Mouse (Mus musculus) heart, embryonic 16.5 days (tissue): ENCODE measurements around the gene Bak1. TPM values are rescaled to one million over a fixed set of nuclear protein-coding genes. Genes with fewer than 3 reads are reported as not detected.

Source experiments
- ATAC-seq: fragments of 200-750 bp; cut with Nextera tagmentation; replicated peaks from 2 replicates; pipeline ENCODE4 v1.8.0; 2017; ENCODE audit warnings: moderate number of reproducible peaks; ENCODE audit not compliant: insufficient read depth, low FRiP score; ENCODE audit errors: extremely low read depth
- H3K27ac ChIP-seq: fragments of 300-500 bp; sonication (generic); 2 replicates; pipeline ENCODE4 v1.5.1; 2014; ENCODE audit warnings: mild to moderate bottlenecking, low read length, control low read depth, moderate library complexity
- H3K27me3 ChIP-seq: fragments of 300-500 bp; sonication (generic); 2 replicates; pipeline ENCODE4 v1.6.1; 2014; ENCODE audit warnings: low read length, mixed read lengths; ENCODE audit not compliant: control insufficient read depth, insufficient read depth
- H3K36me3 ChIP-seq: fragments of 300-500 bp; sonication (generic); 2 replicates; pipeline ENCODE4 v1.6.1; 2014; ENCODE audit not compliant: control insufficient read depth, insufficient read depth
- H3K4me1 ChIP-seq: fragments of 300-500 bp; sonication (generic); 2 replicates; pipeline ENCODE4 v1.6.1; 2014; ENCODE audit warnings: low read length, mixed read lengths; ENCODE audit not compliant: control insufficient read depth, insufficient read depth
- H3K4me2 ChIP-seq: fragments of 300-500 bp; sonication (generic); 2 replicates; pipeline ENCODE4 v1.6.1; 2014; ENCODE audit warnings: low read depth, mild to moderate bottlenecking, control low read depth, low read length
- H3K4me3 ChIP-seq: fragments of 300-500 bp; sonication (generic); 2 replicates; pipeline ENCODE4 v1.5.1; 2014; ENCODE audit warnings: mild to moderate bottlenecking, control low read depth, low read length
- H3K9ac ChIP-seq: fragments of 300-500 bp; sonication (generic); 2 replicates; pipeline ENCODE4 v1.6.1; 2014; ENCODE audit warnings: low read length, control low read depth
- H3K9me3 ChIP-seq: fragments of 300-500 bp; sonication (generic); replicated peaks from 2 replicates; pipeline ENCODE4 v1.6.1; 2016; ENCODE audit warnings: low read length; ENCODE audit not compliant: control insufficient read depth
- WGBS: fragments of 180-500 bp; shearing (Covaris S2); extraction: QIAGEN DNeasy Blood & Tissue Kit; methylation state at CpG from one replicate; pipeline ENCODE4 v1.1.7; 2014; 5-methylcytosine and 5-hydroxymethylcytosine counted together
- polyA plus RNA-seq: library from polyadenylated mRNA; unstranded; fragments of >200 nt; fragmentation: Nextera tagmentation; extraction: Ambion mirVana; gene quantifications from 2 replicates; pipeline ENCODE4 v1.2.1, GENCODE M21; 2015

The Bak1 gene
- polyA plus RNA-seq, 1 experiment from 2014 or later, result 6.2 TPM

DNA sequence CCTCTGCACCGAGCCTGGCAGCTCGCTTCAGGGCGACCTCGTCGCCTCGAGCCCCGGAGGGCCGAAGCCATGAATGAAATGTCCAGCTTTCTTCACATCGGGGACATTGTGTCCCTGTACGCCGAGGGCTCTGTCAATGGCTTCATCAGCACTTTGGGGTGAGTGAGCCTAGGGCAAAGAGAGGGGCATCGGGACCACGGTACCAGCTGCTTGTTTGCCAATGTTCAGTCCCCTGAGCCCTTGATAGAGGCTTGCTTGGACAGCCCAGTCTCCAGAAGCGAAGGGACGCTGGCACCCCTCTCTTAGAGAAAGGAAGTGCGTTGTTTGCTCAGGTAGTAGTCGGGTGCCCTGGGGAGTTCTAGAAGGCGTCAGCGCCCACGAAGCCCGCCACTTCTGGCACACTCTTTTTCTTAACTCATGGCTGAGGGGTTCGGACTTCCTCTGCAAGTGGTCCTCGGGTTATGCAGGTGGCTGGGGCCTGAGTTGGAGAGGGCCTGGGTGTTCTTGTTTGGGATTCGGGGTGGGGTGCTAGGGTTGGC is 28.8 kb upstream of the Bak1 start:
- Histone ChIP-seq H3K4me1 (peaks cover 11% of the 10 kb centered on the region), H3K27ac (peak overlapping the region; percentile 89), H3K9ac (peak overlapping the region; percentile 82), H3K4me3 (peak overlapping the region; percentile 79), H3K36me3 (no peaks in the 10 kb centered on the region), H3K27me3 (peaks cover 16% of the 10 kb centered on the region), H3K4me2 (peak overlapping the region; percentile 99), H3K9me3 (no peaks in the 10 kb centered on the region)
- no peak for ATAC-seq
- WGBS, result 3% methylated on average over 24 of the region's 24 CpGs

DNA sequence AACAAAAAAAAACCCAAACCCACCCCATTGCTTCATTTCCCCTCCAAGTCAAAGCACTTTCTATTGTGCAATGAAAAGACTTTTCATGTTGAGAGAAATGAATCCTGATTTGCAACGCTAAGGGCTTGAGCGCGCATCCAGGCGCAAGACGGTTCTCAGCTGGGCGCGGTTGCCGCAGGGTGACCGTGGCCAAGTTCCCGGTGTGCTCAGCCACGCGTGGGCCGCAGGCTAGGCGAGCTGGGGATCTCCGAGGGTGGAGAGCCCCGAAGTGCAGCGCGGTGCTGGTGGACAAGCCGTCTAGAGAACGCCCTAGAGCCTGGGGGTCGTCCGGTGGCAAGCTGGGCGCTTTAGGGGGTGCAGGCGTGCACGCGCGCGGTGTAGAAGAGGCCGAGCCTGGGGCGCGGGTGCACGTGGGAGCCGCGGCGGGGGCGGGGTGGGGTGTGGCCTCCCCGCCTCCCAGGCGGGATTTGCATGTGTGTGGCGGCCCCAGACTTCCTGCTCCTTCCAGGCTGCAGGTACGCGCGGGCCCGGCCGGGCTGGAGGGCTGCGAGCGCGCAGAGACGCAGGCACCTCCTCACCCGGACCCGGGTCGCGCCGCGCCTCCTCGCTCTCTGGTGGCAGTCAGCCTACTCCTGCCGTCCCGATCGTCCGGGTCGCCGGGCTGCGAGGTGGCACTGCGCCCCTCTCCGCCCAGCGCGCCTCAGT is 28.2 kb upstream of the Bak1 start, which contains the start of gene Itpr3:
TSS of gene Itpr3 (plus strand) at position 493 of the 705 bp plus-strand sequence.
- under 1% methylated on average over 50 of the region's 66 CpGs for WGBS
- Histone ChIP-seq H3K9me3 (no peaks in the 10 kb centered on the region), H3K9ac (peak within 1 kb of the TSS; percentile 82), H3K4me2 (peak within 1 kb of the TSS; percentile 99), H3K4me3 (peak within 1 kb of the TSS; percentile 79), H3K36me3 (no peaks in the 10 kb centered on the region), H3K27ac (peak within 1 kb of the TSS; percentile 89), H3K4me1 (peaks cover 11% of the 10 kb centered on the region), H3K27me3 (peaks cover 16% of the 10 kb centered on the region)
- peak; percentile 78 for ATAC-seq

DNA sequence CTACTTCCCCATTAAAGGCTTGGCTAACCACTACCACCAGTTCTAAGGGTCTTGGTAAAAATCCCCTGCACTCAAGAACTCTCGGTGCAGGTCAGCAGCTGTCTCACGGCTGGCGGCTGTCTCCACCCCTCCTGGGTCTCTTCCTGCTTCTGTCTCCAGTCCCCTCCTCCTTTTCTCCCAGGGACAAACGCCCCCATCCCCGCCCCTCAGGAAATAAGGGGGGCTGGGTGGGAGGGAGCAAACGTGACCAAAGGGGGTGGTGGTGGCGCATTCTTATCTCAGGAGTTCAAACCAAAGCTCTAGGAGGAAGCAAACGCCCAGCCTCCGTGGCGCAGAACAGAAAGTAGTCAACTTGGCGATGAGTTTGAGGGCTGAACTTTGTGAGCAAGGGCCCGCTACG is 27.4 kb upstream of the Bak1 start:
- peaks cover 15% of the 10 kb centered on the region for H3K4me1 ChIP-seq
- WGBS, result under 1% methylated on average over 13 of the region's 13 CpGs
- H3K4me2 ChIP-seq, result peak overlapping the region; percentile 99
- H3K36me3 ChIP-seq, result no peaks in the 10 kb centered on the region
- peaks cover 16% of the 10 kb centered on the region for H3K27me3 ChIP-seq
- H3K4me3 ChIP-seq, result peak overlapping the region; percentile 79
- peak overlapping the region; percentile 89 for H3K27ac ChIP-seq
- ATAC-seq, result peak; percentile 83
- H3K9ac ChIP-seq, result peak overlapping the region; percentile 82
- no peaks in the 10 kb centered on the region for H3K9me3 ChIP-seq

DNA sequence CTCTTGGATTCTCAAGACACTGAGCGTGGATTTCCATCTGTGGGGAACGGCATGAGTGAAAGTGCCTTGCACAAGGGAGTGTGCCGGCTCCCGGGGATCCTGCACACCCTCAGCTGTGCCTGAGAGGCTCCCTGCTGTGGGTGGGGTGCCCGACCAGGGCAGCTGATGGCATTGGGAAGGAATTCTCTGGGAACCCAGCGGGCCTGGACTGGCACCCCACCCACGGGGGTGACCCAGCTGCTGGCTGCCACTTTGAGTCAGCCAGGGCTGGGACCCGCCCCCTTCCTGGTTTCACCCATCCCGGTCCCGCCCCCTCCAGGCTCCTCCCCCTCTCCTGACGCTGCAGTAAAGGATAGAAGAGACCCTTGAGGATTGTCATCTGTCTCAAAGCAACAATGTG is 22.7 kb upstream of the Bak1 start:
- ATAC-seq, result 0 out of 2 replicates have a peak, but pooled peaks have one; percentile 11
- no peaks in the 10 kb centered on the region for H3K27me3 ChIP-seq
- WGBS, result 31% methylated on average over 11 of the region's 11 CpGs
- H3K4me2 ChIP-seq, result peak overlapping the region; percentile 42
- no peaks in the 10 kb centered on the region for H3K9me3 ChIP-seq
- no peaks in the 10 kb centered on the region for H3K36me3 ChIP-seq
- peaks cover 9% of the 10 kb centered on the region for H3K4me1 ChIP-seq
- no peak overlapping the region for H3K27ac ChIP-seq
- H3K4me3 ChIP-seq, result no peak overlapping the region
- no peak overlapping the region for H3K9ac ChIP-seq

DNA sequence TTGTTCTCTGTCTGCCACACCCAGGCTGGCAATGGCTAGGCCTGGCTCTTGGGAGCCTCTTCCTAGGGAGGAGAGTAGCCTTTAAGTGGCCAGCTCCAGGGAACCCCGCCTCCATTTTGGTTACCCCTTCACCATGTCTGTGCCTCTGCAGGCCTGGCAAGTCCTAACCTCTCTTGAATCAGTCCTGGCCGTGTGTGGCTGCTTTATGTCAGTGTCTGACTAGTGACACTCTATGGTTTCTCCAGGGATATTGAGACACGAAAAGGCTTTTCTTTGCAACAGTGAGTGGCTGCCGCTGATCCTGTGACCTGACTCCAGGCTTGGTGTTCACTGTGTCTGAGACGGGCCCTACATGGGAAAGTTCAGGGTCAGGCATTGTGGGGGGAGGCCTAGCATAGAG is 22.0 kb upstream of the Bak1 start:
- H3K4me3 ChIP-seq, result no peak overlapping the region
- no peak overlapping the region for H3K9ac ChIP-seq
- peaks cover 8% of the 10 kb centered on the region for H3K4me1 ChIP-seq
- no peaks in the 10 kb centered on the region for H3K36me3 ChIP-seq
- no peak for ATAC-seq
- no peak overlapping the region for H3K27ac ChIP-seq
- H3K4me2 ChIP-seq, result no peak overlapping the region
- no peaks in the 10 kb centered on the region for H3K27me3 ChIP-seq
- no peaks in the 10 kb centered on the region for H3K9me3 ChIP-seq
- WGBS, result 53% methylated on average over 5 of the region's 5 CpGs

DNA sequence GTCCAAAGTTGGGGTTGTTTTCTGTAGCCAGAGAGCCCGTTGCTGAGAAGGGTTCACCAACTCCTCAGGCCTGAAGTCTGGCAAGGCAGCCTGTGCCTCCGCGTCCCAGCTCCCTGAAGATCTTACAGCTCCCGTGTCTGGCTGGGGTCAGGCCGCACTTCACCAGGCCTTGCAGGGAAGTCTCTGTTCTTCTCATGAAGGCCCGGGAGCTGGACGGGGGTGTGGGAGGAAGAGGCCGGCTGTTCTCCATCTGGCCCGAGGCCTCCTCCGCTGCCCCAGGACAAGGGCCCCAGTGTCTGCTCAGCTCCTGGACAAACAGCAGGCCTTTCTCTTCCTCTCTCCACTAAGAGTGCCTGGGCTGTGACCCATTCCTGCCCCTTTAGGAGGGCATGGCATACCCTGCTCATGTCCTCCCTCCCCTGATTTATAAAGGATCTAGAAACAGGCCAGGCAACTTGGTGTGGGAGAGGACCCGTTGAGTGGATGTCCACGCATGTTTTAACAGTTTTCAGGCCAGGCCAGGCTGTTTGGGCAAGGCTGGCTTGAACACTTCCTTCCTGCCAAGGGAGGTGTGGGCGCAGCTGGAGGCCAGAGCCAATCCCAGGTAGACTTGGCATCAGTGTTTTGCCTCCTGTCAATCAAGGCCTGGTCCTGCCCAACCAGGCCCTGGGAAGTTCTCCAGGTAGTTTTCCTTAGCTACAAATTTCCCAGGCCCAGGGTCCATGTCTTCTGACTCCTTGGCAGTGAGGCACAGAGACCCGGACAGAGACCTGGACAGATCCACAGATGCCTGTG is 19.8 kb upstream of the Bak1 start:
- Histone ChIP-seq H3K9me3 (no peaks in the 10 kb centered on the region), H3K4me2 (no peak overlapping the region), H3K27ac (peak overlapping the region; percentile 62), H3K9ac (peak overlapping the region; percentile 56), H3K36me3 (no peaks in the 10 kb centered on the region), H3K27me3 (no peaks in the 10 kb centered on the region), H3K4me1 (peaks cover 7% of the 10 kb centered on the region), H3K4me3 (no peak overlapping the region)
- 61% methylated on average over 14 of the region's 14 CpGs for WGBS
- no peak for ATAC-seq

DNA sequence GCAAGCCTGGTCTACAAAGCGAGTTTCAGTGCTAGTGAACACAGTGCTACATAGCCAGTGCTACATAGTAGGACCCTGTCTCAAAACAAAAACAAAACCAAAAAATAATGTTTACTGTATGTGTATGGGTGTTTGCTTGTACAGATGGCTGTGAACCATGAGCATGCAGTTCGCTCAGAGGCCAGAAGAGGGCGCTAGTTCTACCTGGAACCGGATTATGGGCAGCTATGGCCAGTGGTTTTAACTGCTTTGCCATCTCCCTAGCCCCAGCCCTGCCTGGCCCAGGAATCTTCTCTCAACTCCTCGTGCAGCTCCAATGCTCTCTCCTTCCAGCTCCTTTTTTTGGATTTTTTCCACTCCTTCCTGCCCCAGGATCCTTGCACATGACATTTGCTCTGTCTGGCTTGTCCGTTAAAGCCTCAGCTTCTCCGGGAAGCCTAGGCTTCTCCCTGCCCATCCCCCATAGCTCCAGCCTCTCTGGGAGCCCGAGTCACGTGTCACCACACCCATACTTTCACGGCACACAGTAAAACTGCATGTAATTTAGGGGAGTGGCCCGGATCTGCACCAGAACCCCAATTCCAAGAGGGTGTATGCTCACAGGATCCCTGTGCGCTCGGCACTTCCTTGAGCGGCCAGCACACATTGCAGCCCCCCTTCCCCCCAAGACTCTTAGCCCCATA is 19.1 kb upstream of the Bak1 start:
- no peaks in the 10 kb centered on the region for H3K27me3 ChIP-seq
- peak overlapping the region; percentile 56 for H3K9ac ChIP-seq
- peaks cover 11% of the 10 kb centered on the region for H3K4me1 ChIP-seq
- H3K4me2 ChIP-seq, result no peak overlapping the region
- H3K9me3 ChIP-seq, result no peaks in the 10 kb centered on the region
- peak overlapping the region; percentile 62 for H3K27ac ChIP-seq
- H3K4me3 ChIP-seq, result no peak overlapping the region
- 80% methylated on average over 14 of the region's 14 CpGs for WGBS
- no peak for ATAC-seq
- no peaks in the 10 kb centered on the region for H3K36me3 ChIP-seq

DNA sequence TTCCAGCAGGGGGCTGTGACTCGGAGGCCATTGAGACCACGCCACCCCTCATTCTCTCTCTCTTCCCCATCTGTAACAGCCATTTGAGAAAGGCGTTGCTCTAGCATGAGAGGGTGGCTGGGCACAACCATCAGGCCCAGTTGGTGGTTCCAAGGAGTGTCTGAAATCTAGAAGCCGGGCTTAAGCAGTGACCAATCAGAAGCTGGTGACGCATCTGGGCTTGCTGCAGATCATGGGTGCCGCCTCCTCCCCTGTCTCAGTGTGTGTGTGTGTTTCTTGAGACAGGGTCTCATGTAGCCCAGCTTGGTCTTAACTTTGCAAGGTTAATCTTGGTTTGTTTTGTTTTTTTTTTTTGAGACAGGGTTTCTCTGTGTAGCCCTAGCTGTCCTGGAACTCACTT is 16.4 kb upstream of the Bak1 start:
- H3K4me2 ChIP-seq, result no peak overlapping the region
- no peak overlapping the region for H3K27ac ChIP-seq
- no peak for ATAC-seq

More for the DNA sequence above, 16.4 kb upstream of the Bak1 start:
- Histone ChIP-seq H3K36me3 (no peaks in the 10 kb centered on the region), H3K9me3 (no peaks in the 10 kb centered on the region), H3K4me3 (no peak overlapping the region), H3K27me3 (no peaks in the 10 kb centered on the region), H3K9ac (no peak overlapping the region), H3K4me1 (peaks cover 14% of the 10 kb centered on the region)
- whole genome bisulfite sequencing, result 90% methylated on average over 6 of the region's 6 CpGs
